ENCODE assay signal across 14 mouse cellular contexts in the genomic region with DNA sequence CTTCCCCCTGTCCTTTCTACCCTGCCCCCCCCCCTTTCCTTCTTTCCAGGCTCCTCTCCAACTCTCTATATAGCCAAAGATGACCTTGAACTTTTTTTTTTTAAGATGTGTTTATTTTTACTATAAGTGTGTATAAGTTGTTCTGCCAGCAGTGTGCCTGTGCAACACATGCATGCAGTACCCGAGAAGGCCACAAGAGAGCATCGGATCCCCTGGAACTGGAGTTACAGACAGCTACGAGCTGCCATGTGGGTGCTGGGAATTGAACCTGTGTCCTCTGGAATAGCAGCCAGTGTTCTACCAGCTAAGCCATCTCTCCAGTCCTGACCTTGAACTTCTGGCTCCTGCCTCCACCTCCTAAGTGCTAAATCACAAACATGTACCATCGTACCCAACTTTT. TPM values are rescaled to one million over a fixed set of nuclear protein-coding genes. Genes with fewer than 3 reads are reported as not detected.
DNase-seq lines count a peak whose midpoint lies in the region; ATAC-seq and TF ChIP-seq lines count a peak whose summit lies in the region.
"Had no signal": no experiment of that assay in that cellular context is flagged by ENCODE, and none has a peak within 500 bp of the region (broad histone marks: within the 10 kb centered on the region; RNA-seq: fewer than 3 reads in every experiment).

No protein-coding gene starts in this region.

- H3K36me3 ChIP-seq in embryonic facial prominence, embryonic 15.5 days = no peaks in the 10 kb centered on the region
- H3K36me3 ChIP-seq in embryonic facial prominence, embryonic 10.5 days (replicated peaks) = no peaks in the 10 kb centered on the region
- H3K36me3 ChIP-seq: forebrain, embryonic 12.5 days; limb, embryonic 12.5 days; stomach, embryonic 15.5 days had no signal

- H3K27me3 ChIP-seq in embryonic facial prominence, embryonic 15.5 days = no peaks in the 10 kb centered on the region
- H3K27me3 ChIP-seq in embryonic facial prominence, embryonic 10.5 days (replicated peaks; ENCODE audit: low read depth, poor library complexity, severe bottlenecking) = no peaks in the 10 kb centered on the region
- H3K27me3 ChIP-seq: limb, embryonic 12.5 days; stomach, embryonic 15.5 days had no signal

- H3K4me1 ChIP-seq in embryonic facial prominence, embryonic 15.5 days = peaks cover 40% of the 10 kb centered on the region
- H3K4me1 ChIP-seq in embryonic facial prominence, embryonic 10.5 days = peaks cover 47% of the 10 kb centered on the region

- no peak overlapping the region for H3K4me2 ChIP-seq in embryonic facial prominence, embryonic 15.5 days (replicated peaks)
- H3K4me2 ChIP-seq: forebrain, embryonic 12.5 days; limb, embryonic 12.5 days; stomach, embryonic 15.5 days had no signal

- WGBS in embryonic facial prominence, embryonic 15.5 days = 85% methylated on average over 4 of the region's 4 CpGs
- WGBS in embryonic facial prominence, embryonic 10.5 days = 93% methylated on average over 4 of the region's 4 CpGs

- intact Hi-C loops in left cerebral cortex, postnatal 14 days (cut with DNase I) = no loop called here

- TF ChIP-seq CTCF in layer of hippocampus, adult 2 months (conservative IDR thresholded peaks at IDR 0.05) = peak; percentile 49

- no peaks in the 10 kb centered on the region for H3K9me3 ChIP-seq in embryonic facial prominence, embryonic 15.5 days (replicated peaks)
- H3K9me3 ChIP-seq in embryonic facial prominence, embryonic 10.5 days = peaks cover 2% of the 10 kb centered on the region; the same call in 1 of the 2 replicates
- H3K9me3 ChIP-seq: forebrain, embryonic 12.5 days; limb, embryonic 12.5 days; stomach, embryonic 15.5 days had no signal

- H3K9ac ChIP-seq in embryonic facial prominence, embryonic 15.5 days = no peak overlapping the region
- H3K9ac ChIP-seq: forebrain, embryonic 12.5 days; limb, embryonic 12.5 days; stomach, embryonic 15.5 days had no signal

- no peak for DNase-seq in embryonic facial prominence, embryonic 10.5 days (ENCODE audit: low spot score)
- no peak for DNase-seq in layer of hippocampus, adult 2 months (ENCODE audit: low spot score in 2 of 2)
- DNase-seq in layer of hippocampus, postnatal 25 days (ENCODE audit: extremely low spot score in 1 of 2, low spot score in 1 of 2) = no peak
- peak; percentile 34 for DNase-seq in thymus, postnatal 25 days
- no peak for DNase-seq in thymus, postnatal 0 days (ENCODE audit: low spot score)
- no peak for DNase-seq in left cerebral cortex, postnatal 14 days (ENCODE audit: low spot score in 2 of 2)
- DNase-seq: gastrocnemius, postnatal 14 days; right cerebral cortex, adult 18-20 months had no signal

- ATAC-seq in embryonic facial prominence, embryonic 15.5 days (ENCODE audit: insufficient number of reproducible peaks, low FRiP score, low TSS enrichment, low read depth) = no peak
- ATAC-seq in granulocyte monocyte progenitor cell, adult 5-6 weeks (replicated peaks; ENCODE audit: poor library complexity, severe bottlenecking) = no peak

- no peak overlapping the region for H3K4me3 ChIP-seq in embryonic facial prominence, embryonic 15.5 days (replicated peaks)
- H3K4me3 ChIP-seq in embryonic facial prominence, embryonic 10.5 days = no peak overlapping the region
- no peak overlapping the region for H3K4me3 ChIP-seq in layer of hippocampus, adult 2 months
- H3K4me3 ChIP-seq: forebrain, embryonic 12.5 days; limb, embryonic 12.5 days; stomach, embryonic 15.5 days had no signal

- H3K27ac ChIP-seq in embryonic facial prominence, embryonic 15.5 days (replicated peaks) = 0 out of 2 replicates have a peak overlapping the region, but pooled peaks have one; percentile 23
- H3K27ac ChIP-seq in embryonic facial prominence, embryonic 10.5 days (replicated peaks) = no peak overlapping the region; the same call in 1 of the 2 replicates
- no peak overlapping the region for H3K27ac ChIP-seq in layer of hippocampus, adult 2 months
- H3K27ac ChIP-seq: forebrain, embryonic 12.5 days; stomach, embryonic 15.5 days had no signal

RNA-seq across cellular contexts. Expression of a gene that starts 9.5 kb away (rescaled TPM):
- polyA plus RNA-seq in embryonic facial prominence, embryonic 15.5 days (2015; fragmentation: Nextera tagmentation; extraction: Ambion mirVana) = 432 and 441 TPM in 2 replicates
- 593 and 611 TPM in 2 replicates for polyA plus RNA-seq in embryonic facial prominence, embryonic 10.5 days (2016; fragmentation: Nextera tagmentation; extraction: Ambion mirVana)
- 10 to 100 TPM; 45.1 to 47.4 TPM for total RNA-seq in layer of hippocampus, adult 2 months (2021)
- total RNA-seq in layer of hippocampus, postnatal 25 days (2021) = 10 to 100 TPM; 51.7 to 62.5 TPM
- 262 and 327 TPM in 2 replicates for polyA plus RNA-seq in thymus, postnatal 0 days (2015; fragmentation: Nextera tagmentation; extraction: Ambion mirVana)
- total RNA-seq in granulocyte monocyte progenitor cell, adult 5-6 weeks (2014; fragmentation: Nextera tagmentation) = not detected in 2 replicates
- total RNA-seq in granulocyte monocyte progenitor cell, adult 5-6 weeks (2017) = not detected in 2 replicates
- total RNA-seq in left cerebral cortex, postnatal 14 days (2021) = 10 to 100 TPM; 30.2 to 53.1 TPM
- total RNA-seq: common myeloid progenitor, adult 5-6 weeks had no signal

RNA-seq across cellular contexts. Expression of a gene that starts 19.4 kb away (rescaled TPM):
- polyA plus RNA-seq in embryonic facial prominence, embryonic 15.5 days (2015; fragmentation: Nextera tagmentation; extraction: Ambion mirVana) = 10.1 and 12.5 TPM in 2 replicates
- polyA plus RNA-seq in embryonic facial prominence, embryonic 10.5 days (2016; fragmentation: Nextera tagmentation; extraction: Ambion mirVana) = 6.2 TPM in 2 replicates
- total RNA-seq in layer of hippocampus, adult 2 months (2021) = 1 to 10 TPM in 1 of 2 experiments, under 1 TPM in 1; 0.74 to 1.5 TPM
- 1 to 10 TPM in 1 of 2 experiments, under 1 TPM in 1; 0.59 to 1.2 TPM for total RNA-seq in layer of hippocampus, postnatal 25 days (2021)
- 58.9 and 64.1 TPM in 2 replicates for polyA plus RNA-seq in thymus, postnatal 0 days (2015; fragmentation: Nextera tagmentation; extraction: Ambion mirVana)
- total RNA-seq in granulocyte monocyte progenitor cell, adult 5-6 weeks (2014; fragmentation: Nextera tagmentation) = 2.9 and 9.4 TPM in 2 replicates
- total RNA-seq in granulocyte monocyte progenitor cell, adult 5-6 weeks (2017) = 3.7 and 4.3 TPM in 2 replicates
- total RNA-seq in left cerebral cortex, postnatal 14 days (2021) = under 1 TPM; 0.90 to 0.93 TPM

RNA-seq across cellular contexts. Expression of a gene that starts 53.3 kb away (rescaled TPM):
- polyA plus RNA-seq in embryonic facial prominence, embryonic 15.5 days (2015; fragmentation: Nextera tagmentation; extraction: Ambion mirVana) = 13.3 and 14.1 TPM in 2 replicates
- 4.2 and 5.3 TPM in 2 replicates for polyA plus RNA-seq in embryonic facial prominence, embryonic 10.5 days (2016; fragmentation: Nextera tagmentation; extraction: Ambion mirVana)
- total RNA-seq in layer of hippocampus, adult 2 months (2021) = 1 to 10 TPM; 2.5 to 3.1 TPM
- total RNA-seq in layer of hippocampus, postnatal 25 days (2021) = 1 to 10 TPM; 2.7 to 4.3 TPM
- polyA plus RNA-seq in thymus, postnatal 0 days (2015; fragmentation: Nextera tagmentation; extraction: Ambion mirVana) = 1.3 and 2.1 TPM in 2 replicates
- total RNA-seq in granulocyte monocyte progenitor cell, adult 5-6 weeks (2014; fragmentation: Nextera tagmentation) = not detected in 2 replicates
- total RNA-seq in granulocyte monocyte progenitor cell, adult 5-6 weeks (2017) = not detected in 2 replicates
- 1 to 10 TPM; 3.9 to 4.2 TPM for total RNA-seq in left cerebral cortex, postnatal 14 days (2021)
- total RNA-seq: common myeloid progenitor, adult 5-6 weeks had no signal

Comparison
In these comparisons a context has a peak if more than half of its experiments do, and no peak if none do; other contexts are left out.
1. RNA of a gene that starts 9.5 kb away (total RNA-seq): 51.7 to 62.5 TPM in layer of hippocampus, postnatal 25 days, 30.2 to 53.1 TPM in left cerebral cortex, postnatal 14 days and 45.1 to 47.4 TPM in layer of hippocampus, adult 2 months; not detected in granulocyte monocyte progenitor cell, adult 5-6 weeks; every median in the first group is over 10 times any median in the second.